Mouse (Mus musculus) myocyte (in vitro differentiated cells): ENCODE measurements around the gene Prame.

Experiments used
- CEBPB ChIP-seq: IDR thresholded peaks from 2 replicates; pipeline ENCODE4 v1.6.1; 2011; ENCODE audit warnings: mild to moderate bottlenecking, moderate library complexity; ENCODE audit not compliant: poor library complexity, insufficient read depth, severe bottlenecking
- MAX ChIP-seq: IDR thresholded peaks from one replicate; pipeline ENCODE4 v1.6.1; 2011; ENCODE audit warnings: low read depth, mild to moderate bottlenecking, control low read depth
- MYOD1 ChIP-seq, 3 experiments: IDR thresholded peaks; one replicate each; pipeline ENCODE4 v1.6.1; 2011; ENCODE audit warnings: control low read depth in 2 of 3, low read depth in 2 of 3, mild to moderate bottlenecking in 2 of 3, moderate library complexity in 1 of 3; ENCODE audit not compliant: insufficient read length in 2 of 3, control insufficient read depth in 1 of 3
- MYOG ChIP-seq, 3 experiments: IDR thresholded peaks; one replicate each; pipeline ENCODE4 v1.6.1; 2011; ENCODE audit warnings: control low read depth in 2 of 3, low read depth in 2 of 3, mild to moderate bottlenecking in 2 of 3; ENCODE audit not compliant: insufficient read length in 2 of 3, control insufficient read depth in 1 of 3, insufficient read depth in 1 of 3
- POLR2A ChIP-seq: IDR thresholded peaks from one replicate; pipeline ENCODE4 v1.6.1; 2011; ENCODE audit warnings: low read depth, mild to moderate bottlenecking, control low read depth, moderate library complexity; ENCODE audit not compliant: insufficient read length
- POLR2AphosphoS2 ChIP-seq: IDR thresholded peaks from one replicate; pipeline ENCODE4 v1.6.1; 2011; ENCODE audit warnings: low read depth, control low read depth; ENCODE audit not compliant: insufficient read length
- SRF ChIP-seq: IDR thresholded peaks from one replicate; pipeline ENCODE4 v1.6.1; 2011; ENCODE audit warnings: low read depth; ENCODE audit not compliant: control insufficient read depth, insufficient read length
- TCF12 ChIP-seq: IDR thresholded peaks from one replicate; pipeline ENCODE4 v1.6.1; 2011; ENCODE audit warnings: mild to moderate bottlenecking, control low read depth; ENCODE audit not compliant: poor library complexity, insufficient read depth, severe bottlenecking
- TCF3 ChIP-seq: IDR thresholded peaks from one replicate; pipeline ENCODE4 v1.6.1; 2011; ENCODE audit warnings: low read depth, control low read depth; ENCODE audit not compliant: insufficient read length
- USF1 ChIP-seq: IDR thresholded peaks from one replicate; pipeline ENCODE4 v1.6.1; 2011; ENCODE audit warnings: low read depth, mild to moderate bottlenecking, control low read depth, moderate library complexity

DNA sequence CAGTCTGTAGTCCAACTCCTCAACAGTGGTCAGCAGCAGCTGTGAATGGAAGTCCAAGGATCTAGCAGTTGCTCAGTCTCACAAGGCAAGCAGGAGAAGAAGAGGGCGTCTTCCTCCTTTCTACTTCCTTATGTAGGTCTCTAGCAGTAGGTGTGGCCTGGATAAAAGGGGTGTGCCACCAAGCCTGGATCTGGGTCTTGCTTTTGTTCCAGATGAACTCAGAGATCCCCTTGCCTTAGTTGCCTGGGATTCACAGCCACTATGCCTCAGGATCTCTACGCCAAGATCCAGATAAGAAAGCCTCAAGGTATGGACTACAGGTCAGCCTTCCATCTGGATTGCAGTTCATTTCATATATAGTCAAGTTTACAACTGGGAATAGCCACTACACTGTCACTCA, 28.8 kb downstream of the Prame start, which contains the start of gene Nxf7:
- TF ChIP-seq SRF (no peak), MYOD1 (IDR thresholded peaks at IDR 0.05; ENCODE audit: control insufficient read depth in 1 of 3, insufficient read length in 2 of 3, low read depth in 2 of 3) (no peak), USF1 (no peak), MAX (no peak), POLR2A (no peak), POLR2AphosphoS2 (no peak), TCF3 (no peak), MYOG (IDR thresholded peaks at IDR 0.05; ENCODE audit: control insufficient read depth in 1 of 3, insufficient read depth in 1 of 3, insufficient read length in 2 of 3, low read depth in 2 of 3) (no peak), TCF12 (no peak), CEBPB (no peak)
